Mouse (Mus musculus): ENCODE measurements around the gene Shisa4.

GRCm38 (mm10) chr1:135363446-135363845, 11.6 kb downstream of the Shisa4 start:
- TF ChIP-seq CTCF (IDR thresholded peaks at IDR 0.05; ENCODE audit: borderline replicate concordance, control insufficient read depth, extremely low read depth, insufficient read depth, low read length, poor library complexity): no peak
- TF ChIP-seq POLR2A (IDR thresholded peaks at IDR 0.05; ENCODE audit: control insufficient read depth, extremely low read depth, insufficient read depth, low read length, poor library complexity): no peak
